Mouse (Mus musculus) MEL (cell line): ENCODE measurements around the gene Cfap44.

Experiments used
- EP300 ChIP-seq, 2 experiments: IDR thresholded peaks; 2 replicates each; pipeline ENCODE4 v1.6.1; 2011; ENCODE audit warnings: improper control_type of control experiment in 2 of 2, low read length in 2 of 2, low read depth in 1 of 2, mild to moderate bottlenecking in 1 of 2
- KAT2A ChIP-seq: conservative IDR thresholded peaks from 2 replicates; pipeline ENCODE4 v1.6.1; 2012; ENCODE audit warnings: low read depth, low read length, improper control_type of control experiment, inconsistent platforms
- MAX ChIP-seq: IDR thresholded peaks from 2 replicates; pipeline ENCODE4 v1.6.1; 2011; ENCODE audit warnings: low read length, improper control_type of control experiment
- MAZ ChIP-seq: IDR thresholded peaks from 2 replicates; pipeline ENCODE4 v1.6.1; 2012; ENCODE audit warnings: low read depth, mild to moderate bottlenecking, inconsistent platforms, low read length, improper control_type of control experiment
- POLR2A ChIP-seq, 2 experiments: IDR thresholded peaks; 2 replicates each; pipeline ENCODE4 v1.6.1; 2011 to 2012; ENCODE audit warnings: low read length in 2 of 2, mild to moderate bottlenecking in 2 of 2, control low read depth in 1 of 2, improper control_type of control experiment in 1 of 2, low read depth in 1 of 2, moderate library complexity in 1 of 2; ENCODE audit not compliant: control insufficient read depth in 1 of 2, insufficient read depth in 1 of 2, poor library complexity in 1 of 2

GRCm38 (mm10) chr16:44530191-44530590, 135.6 kb downstream of the Cfap44 start:
- TF ChIP-seq KAT2A: no peak
- no peak for TF ChIP-seq MAZ
- TF ChIP-seq MAX: no peak
- TF ChIP-seq POLR2A (IDR thresholded peaks at IDR 0.05; ENCODE audit: control insufficient read depth in 1 of 2, insufficient read depth in 1 of 2, low read depth in 1 of 2, low read length in 2 of 2, poor library complexity in 1 of 2): no peak
- no peak for TF ChIP-seq EP300 (IDR thresholded peaks at IDR 0.05; ENCODE audit: low read depth in 1 of 2, low read length in 2 of 2)
